Mouse (Mus musculus) embryonic facial prominence, embryonic 15.5 days (tissue): ENCODE data around the gene Atp1a4. TPM values are rescaled to one million over a fixed set of nuclear protein-coding genes. Genes with fewer than 3 reads are reported as not detected.

Experiments used
- ATAC-seq: fragments of 200-750 bp; cut with Nextera tagmentation; 2 replicates; pipeline ENCODE4 v1.8.0; 2017; ENCODE audit warnings: low read depth, moderate TSS enrichment; ENCODE audit not compliant: insufficient number of reproducible peaks, low FRiP score, low TSS enrichment
- H3K27ac ChIP-seq: fragments of 300-500 bp; sonication (generic); replicated peaks from 2 replicates; pipeline ENCODE4 v1.5.1; 2015; ENCODE audit warnings: mild to moderate bottlenecking, inconsistent platforms
- H3K27me3 ChIP-seq: fragments of 300-500 bp; sonication (generic); 2 replicates; pipeline ENCODE4 v1.6.1; 2015; ENCODE audit warnings: inconsistent platforms
- H3K36me3 ChIP-seq: fragments of 300-500 bp; sonication (generic); 2 replicates; pipeline ENCODE4 v1.6.1; 2015; ENCODE audit warnings: mild to moderate bottlenecking, inconsistent platforms
- H3K4me1 ChIP-seq: fragments of 300-500 bp; sonication (generic); 2 replicates; pipeline ENCODE4 v1.6.1; 2015; ENCODE audit warnings: inconsistent platforms
- H3K4me2 ChIP-seq: fragments of 300-500 bp; sonication (generic); replicated peaks from 2 replicates; pipeline ENCODE4 v1.6.1; 2015; ENCODE audit warnings: mild to moderate bottlenecking, inconsistent platforms
- H3K4me3 ChIP-seq: fragments of 300-500 bp; sonication (generic); replicated peaks from 2 replicates; pipeline ENCODE4 v1.5.1; 2015; ENCODE audit warnings: mild to moderate bottlenecking, inconsistent platforms
- H3K9ac ChIP-seq: fragments of 300-500 bp; sonication (generic); 2 replicates; pipeline ENCODE4 v1.6.1; 2015; ENCODE audit warnings: inconsistent platforms
- H3K9me3 ChIP-seq: fragments of 300-500 bp; sonication (generic); replicated peaks from 2 replicates; pipeline ENCODE4 v1.6.1; 2016; ENCODE audit warnings: inconsistent platforms
- WGBS: fragments of 180-500 bp; shearing (Covaris S2); methylation state at CpG from one replicate; pipeline ENCODE4 v1.1.7; 2015; 5-methylcytosine and 5-hydroxymethylcytosine counted together
- polyA plus RNA-seq: library from polyadenylated mRNA; unstranded; fragments of >200 nt; fragmentation: Nextera tagmentation; extraction: Ambion mirVana; gene quantifications from 2 replicates; pipeline ENCODE4 v1.2.1, GENCODE M21; 2015

Atp1a4 gene
- polyA plus RNA-seq, 1 experiment from 2014 or later = not detected

- Histone ChIP-seq H3K27me3 (no peaks in the 10 kb centered on the region), H3K4me3 (no peak overlapping the region), H3K4me1 (no peaks in the 10 kb centered on the region), H3K4me2 (no peak overlapping the region), H3K36me3 (peaks cover 92% of the 10 kb centered on the region), H3K9me3 (no peaks in the 10 kb centered on the region), H3K9ac (no peak overlapping the region), H3K27ac (no peak overlapping the region)
- 79% methylated on average over 2 of the region's 2 CpGs for WGBS
- no peak for ATAC-seq
Observed at GRCm38 (mm10) chr1:172191578-172191977, 66.6 kb downstream of the Atp1a4 start.

GRCm38 (mm10) chr1:172188891-172189290, 69.3 kb downstream of the Atp1a4 start:
- WGBS = 70% methylated on average over 4 of the region's 4 CpGs
- no peak overlapping the region for H3K27ac ChIP-seq
- no peak overlapping the region for H3K4me3 ChIP-seq
- H3K4me1 ChIP-seq = no peaks in the 10 kb centered on the region
- ATAC-seq = no peak
- peaks cover 74% of the 10 kb centered on the region for H3K36me3 ChIP-seq
- no peak overlapping the region for H3K9ac ChIP-seq
- H3K27me3 ChIP-seq = no peaks in the 10 kb centered on the region
- no peak overlapping the region for H3K4me2 ChIP-seq
- no peaks in the 10 kb centered on the region for H3K9me3 ChIP-seq

- 94% methylated on average over 10 of the region's 10 CpGs for WGBS
- Histone ChIP-seq H3K36me3 (peaks cover 67% of the 10 kb centered on the region), H3K9ac (no peak overlapping the region), H3K27me3 (no peaks in the 10 kb centered on the region), H3K4me3 (no peak overlapping the region), H3K4me1 (no peaks in the 10 kb centered on the region), H3K9me3 (no peaks in the 10 kb centered on the region), H3K27ac (no peak overlapping the region), H3K4me2 (no peak overlapping the region)
- ATAC-seq = no peak
Observed at GRCm38 (mm10) chr1:172186401-172187289, 71.6 kb downstream of the Atp1a4 start.

GRCm38 (mm10) chr1:172183915-172184314, 74.3 kb downstream of the Atp1a4 start:
- Histone ChIP-seq H3K36me3 (peaks cover 59% of the 10 kb centered on the region), H3K27ac (no peak overlapping the region), H3K9ac (no peak overlapping the region), H3K9me3 (no peaks in the 10 kb centered on the region), H3K4me1 (no peaks in the 10 kb centered on the region), H3K27me3 (no peaks in the 10 kb centered on the region), H3K4me2 (no peak overlapping the region), H3K4me3 (no peak overlapping the region)
- no peak for ATAC-seq

GRCm38 (mm10) chr1:172183056-172183455, 75.2 kb downstream of the Atp1a4 start:
- Histone ChIP-seq H3K27ac (no peak overlapping the region), H3K36me3 (peaks cover 56% of the 10 kb centered on the region), H3K27me3 (no peaks in the 10 kb centered on the region), H3K4me1 (no peaks in the 10 kb centered on the region), H3K9me3 (no peaks in the 10 kb centered on the region), H3K4me2 (no peak overlapping the region), H3K4me3 (no peak overlapping the region), H3K9ac (no peak overlapping the region)
- no peak for ATAC-seq
- 91% methylated on average over 6 of the region's 6 CpGs for WGBS

GRCm38 (mm10) chr1:172181777-172182176, 76.4 kb downstream of the Atp1a4 start:
- Histone ChIP-seq H3K4me1 (no peaks in the 10 kb centered on the region), H3K27me3 (no peaks in the 10 kb centered on the region), H3K27ac (no peak overlapping the region), H3K4me3 (no peak overlapping the region), H3K36me3 (peaks cover 52% of the 10 kb centered on the region), H3K9ac (no peak overlapping the region), H3K9me3 (no peaks in the 10 kb centered on the region), H3K4me2 (no peak overlapping the region)
- WGBS = 90% methylated on average over 3 of the region's 3 CpGs
- ATAC-seq = no peak

GRCm38 (mm10) chr1:172180881-172181280, 77.3 kb downstream of the Atp1a4 start:
- no peak overlapping the region for H3K27ac ChIP-seq

GRCm38 (mm10) chr1:172179102-172179501, 79.1 kb downstream of the Atp1a4 start:
- no peaks in the 10 kb centered on the region for H3K27me3 ChIP-seq
- no peak overlapping the region for H3K27ac ChIP-seq
- no peaks in the 10 kb centered on the region for H3K9me3 ChIP-seq
- H3K9ac ChIP-seq = no peak overlapping the region
- peaks cover 62% of the 10 kb centered on the region for H3K36me3 ChIP-seq
- H3K4me1 ChIP-seq = no peaks in the 10 kb centered on the region
- WGBS = 73% methylated on average over 7 of the region's 7 CpGs
- no peak for ATAC-seq
- H3K4me3 ChIP-seq = no peak overlapping the region
- H3K4me2 ChIP-seq = no peak overlapping the region

More at GRCm38 (mm10) chr1:172180881-172181280, 77.3 kb downstream of the Atp1a4 start:
- no peak for ATAC-seq
- no peak overlapping the region for H3K4me2 ChIP-seq
- H3K9ac ChIP-seq = no peak overlapping the region
- H3K4me3 ChIP-seq = no peak overlapping the region
- WGBS = 50% methylated on average over 4 of the region's 4 CpGs
- H3K27me3 ChIP-seq = no peaks in the 10 kb centered on the region
- no peaks in the 10 kb centered on the region for H3K4me1 ChIP-seq
- no peaks in the 10 kb centered on the region for H3K9me3 ChIP-seq
- H3K36me3 ChIP-seq = peaks cover 47% of the 10 kb centered on the region

- H3K36me3 ChIP-seq = peaks cover 71% of the 10 kb centered on the region
- 84% methylated on average over 7 of the region's 7 CpGs for WGBS
Observed at GRCm38 (mm10) chr1:172177791-172178190, 80.4 kb downstream of the Atp1a4 start.

More at GRCm38 (mm10) chr1:172177791-172178190, 80.4 kb downstream of the Atp1a4 start:
- H3K27me3 ChIP-seq = no peaks in the 10 kb centered on the region
- no peak for ATAC-seq
- H3K4me2 ChIP-seq = no peak overlapping the region
- H3K9ac ChIP-seq = no peak overlapping the region
- no peaks in the 10 kb centered on the region for H3K9me3 ChIP-seq
- H3K27ac ChIP-seq = no peak overlapping the region
- no peak overlapping the region for H3K4me3 ChIP-seq
- no peaks in the 10 kb centered on the region for H3K4me1 ChIP-seq

Other genes with a start within 250 kb of the Atp1a4 start
- gene Vangl2, start 230.0 kb downstream of the Atp1a4 start, polyA plus RNA-seq = 20.1 and 22.7 TPM in 2 replicates
- gene Nhlh1, start 200.8 kb downstream of the Atp1a4 start, polyA plus RNA-seq = 2.1 and 2.7 TPM in 2 replicates
- gene Copa, start 175.9 kb downstream of the Atp1a4 start, polyA plus RNA-seq = 231 and 235 TPM in 2 replicates
- 117 and 121 TPM in 2 replicates for gene Ncstn, start 175.6 kb downstream of the Atp1a4 start, polyA plus RNA-seq
- gene Pex19, start 131.7 kb downstream of the Atp1a4 start, polyA plus RNA-seq = 138 and 139 TPM in 2 replicates
- gene Dcaf8, start 110.3 kb downstream of the Atp1a4 start, polyA plus RNA-seq = 135 and 140 TPM in 2 replicates
- 122 and 131 TPM in 2 replicates for gene Pea15a, start 51.6 kb downstream of the Atp1a4 start, polyA plus RNA-seq
- 18.9 and 24.6 TPM in 2 replicates for gene Casq1, start 38.5 kb downstream of the Atp1a4 start, polyA plus RNA-seq
- gene Igsf8, start 3.2 kb upstream of the Atp1a4 start, polyA plus RNA-seq = 71.9 and 73.4 TPM in 2 replicates
- gene Atp1a2, start 39.6 kb upstream of the Atp1a4 start, polyA plus RNA-seq = 4.7 and 5.6 TPM in 2 replicates
- 0.14 and 0.28 TPM in 2 replicates for gene Kcnj9, start 70.9 kb upstream of the Atp1a4 start, polyA plus RNA-seq
- 0.09 and 0.14 TPM in 2 replicates for gene Kcnj10, start 82.8 kb upstream of the Atp1a4 start, polyA plus RNA-seq
- gene Pigm, start 118.1 kb upstream of the Atp1a4 start, polyA plus RNA-seq = 5.7 and 5.9 TPM in 2 replicates
- 0.85 and 1.2 TPM in 2 replicates for gene Slamf9, start 216.9 kb upstream of the Atp1a4 start, polyA plus RNA-seq
- 58.4 and 61.0 TPM in 2 replicates for gene Igsf9, start 223.4 kb upstream of the Atp1a4 start, polyA plus RNA-seq
- gene Tagln2, start 241.6 kb upstream of the Atp1a4 start, polyA plus RNA-seq = 260 and 286 TPM in 2 replicates